22 mouse cellular contexts compared by ENCODE assay signal in genomic region chr9:121784801-121785200, GRCm38 (mm10). TPM values are rescaled to one million over a fixed set of nuclear protein-coding genes. Genes with fewer than 3 reads are reported as not detected.
"Had no signal": no experiment of that assay in that cellular context is flagged by ENCODE, and none has a peak within 500 bp of the region (broad histone marks: within the 10 kb centered on the region; RNA-seq: fewer than 3 reads in every experiment).

No protein-coding gene starts in this region.

- H3K9ac ChIP-seq: lung, embryonic 14.5 days; midbrain, embryonic 12.5 days; neural tube, embryonic 13.5 days; neural tube, embryonic 15.5 days had no signal

- H3K4me2 ChIP-seq: lung, embryonic 14.5 days; midbrain, embryonic 12.5 days; neural tube, embryonic 13.5 days; neural tube, embryonic 15.5 days had no signal

- H3K27ac ChIP-seq: midbrain, embryonic 10.5 days; midbrain, embryonic 12.5 days; neural tube, embryonic 13.5 days; neural tube, embryonic 15.5 days had no signal

- H3K4me3 ChIP-seq: midbrain, embryonic 10.5 days; midbrain, embryonic 12.5 days; myocyte; neural tube, embryonic 13.5 days; neural tube, embryonic 15.5 days had no signal

- H3K4me1 ChIP-seq: midbrain, embryonic 10.5 days; midbrain, embryonic 12.5 days; neural tube, embryonic 13.5 days; neural tube, embryonic 15.5 days had no signal

- ATAC-seq: midbrain, embryonic 16.5 days had no signal

- DNase-seq: lung, adult 18-20 months; lung, embryonic 14.5 days; lung, postnatal 10 days; lung, postnatal 4 days; midbrain, embryonic 14.5 days; retina, postnatal 1 day; right cerebral cortex, adult 18-20 months; right cerebral cortex, postnatal 25 days; right cerebral cortex, postnatal 4 days; spleen, adult 18-20 months; thymus, adult 18-20 months; thymus, postnatal 14 days; thymus, postnatal 36 days had no signal

- H3K36me3 ChIP-seq: midbrain, embryonic 10.5 days; midbrain, embryonic 12.5 days; neural tube, embryonic 13.5 days; neural tube, embryonic 15.5 days had no signal

- H3K9me3 ChIP-seq: midbrain, embryonic 10.5 days; midbrain, embryonic 12.5 days; neural tube, embryonic 13.5 days; neural tube, embryonic 15.5 days had no signal

RNA-seq across cellular contexts. Expression of gene Klhl40, which starts 7.4 kb away (rescaled TPM):
- total RNA-seq: megakaryocyte, adult 5-6 weeks; megakaryocyte-erythroid progenitor cell, adult 5-6 weeks had no signal
- polyA plus RNA-seq: small intestine, adult 2 months had no signal

RNA-seq across cellular contexts. Expression of gene Hhatl, which starts 7.5 kb away (rescaled TPM):
- total RNA-seq: megakaryocyte, adult 5-6 weeks; megakaryocyte-erythroid progenitor cell, adult 5-6 weeks had no signal
- polyA plus RNA-seq: midbrain, embryonic 10.5 days; midbrain, embryonic 12.5 days had no signal

RNA-seq across cellular contexts. Expression of gene Zfp651, which starts 25.7 kb away (rescaled TPM):
- total RNA-seq: megakaryocyte, adult 5-6 weeks; megakaryocyte-erythroid progenitor cell, adult 5-6 weeks had no signal

RNA-seq across cellular contexts. Expression of gene Ccdc13, which starts 54.5 kb away (rescaled TPM):
- total RNA-seq: megakaryocyte, adult 5-6 weeks; megakaryocyte-erythroid progenitor cell, adult 5-6 weeks had no signal
